Mouse (Mus musculus): ENCODE data around the gene Txndc2. TPM values are rescaled to one million over a fixed set of nuclear protein-coding genes. Genes with fewer than 3 reads are reported as not detected.

Gene Txndc2
- total RNA-seq (2021): not detected
- long read RNA-seq: 0 reads

GRCm38 (mm10) chr17:65641734-65642218, at the start of gene Txndc2:
TSS of gene Txndc2 (minus strand) at chr17:65642168.
- DNase-seq (ENCODE audit: low spot score in 2 of 2): no peak

GRCm38 (mm10) chr17:65683731-65684130, 41.8 kb upstream of the Txndc2 start:
- no peak for DNase-seq (ENCODE audit: low spot score in 2 of 2)

GRCm38 (mm10) chr17:65683316-65683715, 41.3 kb upstream of the Txndc2 start:
- DNase-seq (ENCODE audit: low spot score in 2 of 2): no peak

- no peak for DNase-seq (ENCODE audit: low spot score in 2 of 2)
Observed at GRCm38 (mm10) chr17:65682071-65682680, 40.2 kb upstream of the Txndc2 start.

- DNase-seq (ENCODE audit: low spot score in 2 of 2): no peak
Observed at GRCm38 (mm10) chr17:65681516-65681915, 39.5 kb upstream of the Txndc2 start.

GRCm38 (mm10) chr17:65680801-65681412, 38.9 kb upstream of the Txndc2 start:
- DNase-seq (ENCODE audit: low spot score in 2 of 2): no peak

- DNase-seq (ENCODE audit: low spot score in 2 of 2): no peak
Observed at GRCm38 (mm10) chr17:65679806-65680446, 38.0 kb upstream of the Txndc2 start.

GRCm38 (mm10) chr17:65677742-65678141, 35.8 kb upstream of the Txndc2 start:
- no peak for DNase-seq (ENCODE audit: low spot score in 2 of 2)

GRCm38 (mm10) chr17:65676536-65676935, 34.6 kb upstream of the Txndc2 start:
- DNase-seq (ENCODE audit: low spot score in 2 of 2): no peak

GRCm38 (mm10) chr17:65675985-65676384, 34.0 kb upstream of the Txndc2 start:
- no peak for DNase-seq (ENCODE audit: low spot score in 2 of 2)

- DNase-seq (ENCODE audit: low spot score in 2 of 2): no peak
Observed at GRCm38 (mm10) chr17:65674710-65675171, 32.8 kb upstream of the Txndc2 start.

- no peak for DNase-seq (ENCODE audit: low spot score in 2 of 2)
Observed at GRCm38 (mm10) chr17:65672926-65673325, 31.0 kb upstream of the Txndc2 start.

GRCm38 (mm10) chr17:65669061-65669460, 27.1 kb upstream of the Txndc2 start:
- no peak for DNase-seq (ENCODE audit: low spot score in 2 of 2)

- DNase-seq (ENCODE audit: low spot score in 2 of 2): no peak
Observed at GRCm38 (mm10) chr17:65667792-65668191, 25.8 kb upstream of the Txndc2 start.

GRCm38 (mm10) chr17:65666388-65667161, 24.6 kb upstream of the Txndc2 start:
- DNase-seq (ENCODE audit: low spot score in 2 of 2): no peak

GRCm38 (mm10) chr17:65665786-65666387, 23.9 kb upstream of the Txndc2 start:
- DNase-seq (ENCODE audit: low spot score in 2 of 2): no peak

- DNase-seq (ENCODE audit: low spot score in 2 of 2): no peak
Observed at GRCm38 (mm10) chr17:65663329-65664078, 21.5 kb upstream of the Txndc2 start.

GRCm38 (mm10) chr17:65662662-65663061, 20.7 kb upstream of the Txndc2 start:
- no peak for DNase-seq (ENCODE audit: low spot score in 2 of 2)

- no peak for DNase-seq (ENCODE audit: low spot score in 2 of 2)
Observed at GRCm38 (mm10) chr17:65658416-65658815, 16.4 kb upstream of the Txndc2 start.

- DNase-seq (ENCODE audit: low spot score in 2 of 2): no peak
Observed at GRCm38 (mm10) chr17:65657958-65658357, 16.0 kb upstream of the Txndc2 start.

Measured in layer of hippocampus, adult 18-20 months (tissue).